Mouse (Mus musculus) right cerebral cortex, postnatal 10 days (tissue): ENCODE data around the gene Myo18b.
A peak's percentile ranks its signal among the peaks of the same experiment; 100 is the strongest.

Source experiments
- DNase-seq, 2 experiments: peaks; one replicate each; pipeline ENCODE4 v3.0.0; 2021; ENCODE audit warnings: low spot score in 2 of 2

Myo18b gene

GRCm38 (mm10) chr5:112822426-112822825, 73.7 kb downstream of the Myo18b start:
- no peak for DNase-seq

- no peak for DNase-seq
Observed at GRCm38 (mm10) chr5:112815051-112815450, 81.1 kb downstream of the Myo18b start.

- no peak for DNase-seq
Observed at GRCm38 (mm10) chr5:112807629-112808028, 88.5 kb downstream of the Myo18b start.

GRCm38 (mm10) chr5:112796086-112796485, 100.1 kb downstream of the Myo18b start:
- no peak for DNase-seq

- DNase-seq, result no peak
Observed at GRCm38 (mm10) chr5:112791792-112792780, 104.1 kb downstream of the Myo18b start.

- no peak for DNase-seq
Observed at GRCm38 (mm10) chr5:112790376-112791111, 105.6 kb downstream of the Myo18b start.

GRCm38 (mm10) chr5:112788441-112788840, 107.7 kb downstream of the Myo18b start:
- no peak for DNase-seq

- DNase-seq, result no peak
Observed at GRCm38 (mm10) chr5:112786788-112787187, 109.4 kb downstream of the Myo18b start.

GRCm38 (mm10) chr5:112786031-112786430, 110.1 kb downstream of the Myo18b start:
- DNase-seq, result no peak

GRCm38 (mm10) chr5:112781719-112782118, 114.4 kb downstream of the Myo18b start:
- peak; percentile 63 to 76 for DNase-seq

GRCm38 (mm10) chr5:112781231-112781630, 114.9 kb downstream of the Myo18b start:
- DNase-seq, result no peak

- peak; percentile 73 to 75 for DNase-seq
Observed at GRCm38 (mm10) chr5:112780383-112780782, 115.8 kb downstream of the Myo18b start.

- DNase-seq, result peak; percentile 49 to 57
Observed at GRCm38 (mm10) chr5:112776781-112777405, 119.3 kb downstream of the Myo18b start.

GRCm38 (mm10) chr5:112773429-112773828, 122.7 kb downstream of the Myo18b start:
- no peak for DNase-seq

GRCm38 (mm10) chr5:112771376-112771901, 124.7 kb downstream of the Myo18b start:
- DNase-seq, result no peak

GRCm38 (mm10) chr5:112769721-112770119, 126.4 kb downstream of the Myo18b start:
- DNase-seq, result no peak

GRCm38 (mm10) chr5:112769020-112769720, 127.0 kb downstream of the Myo18b start:
- DNase-seq, result no peak

GRCm38 (mm10) chr5:112768556-112768955, 127.6 kb downstream of the Myo18b start:
- DNase-seq, result no peak

GRCm38 (mm10) chr5:112761415-112762075, 134.6 kb downstream of the Myo18b start:
- no peak for DNase-seq

GRCm38 (mm10) chr5:112755581-112755980, 140.6 kb downstream of the Myo18b start:
- no peak for DNase-seq

GRCm38 (mm10) chr5:112749634-112750033, 146.5 kb downstream of the Myo18b start:
- DNase-seq, result no peak
